Mouse (Mus musculus) Patski (cell line): ENCODE results near the gene Myo10. TPM values are rescaled to one million over a fixed set of nuclear protein-coding genes. Genes with fewer than 3 reads are reported as not detected.

Experiments used
- ATAC-seq: fragments of 100-300 bp; one replicate; pipeline ENCODE4 v1.8.0; 2021
- CTCF ChIA-PET: fragments of 350-600 bp; sonication (Branson Sonifier 250); formaldehyde crosslinking; loops from one replicate; lab custom pipeline; 2022; ENCODE audit warnings: inconsistent platforms; lab: Charles Lee
- POLR2A ChIA-PET: fragments of 350-600 bp; sonication (Branson Sonifier 250); formaldehyde crosslinking; loops from one replicate; lab custom pipeline; 2022; ENCODE audit warnings: antibody characterized with exemption, inconsistent platforms; lab: Charles Lee
- DNase-seq: peaks from one replicate; pipeline ENCODE4 v3.0.0-alpha.2; 2011; ENCODE audit warnings: low read depth, low spot score
- H3K27me3 ChIP-seq: fragments of 371-371 bp; one replicate; pipeline ENCODE4 v1.5.1; 2021
- CTCF ChIP-seq: fragments of 100-300 bp; IDR thresholded peaks from one replicate; pipeline ENCODE4 v1.5.1; 2021
- in situ Hi-C: fragments of 300-500 bp; cut with MboI; formaldehyde crosslinking; loops from 3 replicates; pipeline ENCODE4 v1.11.1; 2018; ENCODE audit warnings: low pct_unique_long_range_greater_than_20kb, mixed read lengths
- polyA plus RNA-seq: library from polyadenylated mRNA; unstranded; gene quantifications from one replicate; pipeline ENCODE4 v1.2.3, GENCODE M21; 2021

Myo10 gene
- polyA plus RNA-seq, 1 experiment from 2014 or later, result 30.3 TPM

DNA sequence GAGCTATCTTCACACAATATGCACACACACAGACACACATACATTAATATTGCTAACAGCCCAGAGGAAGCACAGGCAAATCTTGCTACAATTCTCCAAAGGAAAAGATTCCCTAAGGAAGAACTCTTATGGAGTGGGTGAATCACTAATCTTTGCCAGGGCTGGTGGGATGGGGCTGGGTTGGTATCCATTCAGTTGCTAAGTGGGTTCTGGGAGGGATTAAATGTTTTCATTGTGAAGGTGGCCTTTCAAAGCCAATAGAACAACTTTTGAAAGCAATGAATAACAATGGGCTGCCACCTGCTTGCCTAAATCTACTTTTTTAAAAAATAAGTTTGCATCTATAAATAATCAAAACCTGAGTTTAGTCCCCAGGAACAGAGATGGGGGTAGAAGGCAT lies 131.6 kb downstream of the Myo10 start:
- DNase-seq (no peak), ATAC-seq (no peak)
- in situ Hi-C loops, result no loop called here
- no peaks in the 10 kb centered on the region for H3K27me3 ChIP-seq
- ChIA-PET POLR2A (no interaction called here), CTCF (interaction anchor here (1.0 to 1.6 kb wide), 2 partner anchors 9 to 303 kb away, joined by 3 read pairs; no protein-coding TSS in a partner anchor)
- no peak for TF ChIP-seq CTCF

DNA sequence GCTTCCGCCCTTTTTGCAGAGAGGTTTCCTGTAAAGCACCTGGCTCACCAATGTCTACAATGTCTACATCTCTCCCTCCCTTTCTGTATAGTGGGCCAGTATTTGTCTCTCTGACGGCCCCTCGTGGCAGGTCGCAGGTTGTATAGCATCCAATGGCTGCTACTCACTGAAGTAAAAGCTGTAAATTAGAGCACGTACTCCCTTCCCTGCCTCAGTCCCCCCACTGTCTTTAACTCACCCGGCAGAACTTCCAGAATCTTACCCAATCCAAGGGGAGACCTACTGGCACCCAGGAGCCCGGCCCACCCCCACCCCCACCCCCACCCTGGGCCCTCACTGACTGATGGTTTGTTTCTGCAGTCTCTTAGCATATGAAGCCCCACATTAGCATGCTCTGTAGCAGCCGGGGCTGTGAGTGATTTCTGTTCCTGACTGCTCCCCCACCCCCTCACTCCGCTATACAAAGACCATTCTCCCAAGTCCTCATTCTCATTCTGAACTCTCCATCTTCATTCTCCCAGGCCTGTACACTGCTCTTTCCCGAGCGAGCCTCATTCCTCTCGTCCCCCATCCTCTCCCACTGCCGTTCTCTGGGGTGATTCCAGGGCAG lies 132.1 kb downstream of the Myo10 start:
- in situ Hi-C loops, result no loop called here

DNA sequence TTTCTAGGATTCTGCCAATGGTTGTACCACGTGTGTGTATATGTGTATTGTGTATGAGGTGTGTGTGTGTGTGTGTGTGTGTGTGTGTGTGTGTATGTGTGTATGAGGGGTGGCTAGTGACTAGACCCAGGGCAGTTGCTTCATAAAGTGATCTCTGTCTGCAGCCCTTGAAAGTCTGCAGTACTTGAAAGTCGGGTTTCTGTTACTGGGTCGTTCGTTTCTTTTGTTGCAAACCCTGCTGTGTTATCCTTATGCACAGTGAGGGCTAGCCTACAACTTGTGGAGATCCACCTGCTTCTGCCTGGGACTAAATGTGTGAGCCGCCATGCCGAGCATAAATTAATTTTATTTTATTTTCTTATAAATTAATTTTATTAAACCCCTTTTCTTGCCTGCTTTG lies 133.2 kb downstream of the Myo10 start:
- ChIA-PET CTCF (interaction anchor here (0.9 kb wide), 1 partner anchor 21 kb away, joined by 4 read pairs; no protein-coding TSS in a partner anchor), POLR2A (no interaction called here)
- in situ Hi-C loops, result no loop called here
- TF ChIP-seq CTCF, result no peak
- ATAC-seq (no peak), DNase-seq (no peak)
- no peaks in the 10 kb centered on the region for H3K27me3 ChIP-seq

More for the DNA sequence above, 132.1 kb downstream of the Myo10 start:
- no peak for TF ChIP-seq CTCF
- CTCF ChIA-PET, result no interaction called here
- DNase-seq (no peak), ATAC-seq (no peak)
- no peaks in the 10 kb centered on the region for H3K27me3 ChIP-seq
- POLR2A ChIA-PET, result no interaction called here

DNA sequence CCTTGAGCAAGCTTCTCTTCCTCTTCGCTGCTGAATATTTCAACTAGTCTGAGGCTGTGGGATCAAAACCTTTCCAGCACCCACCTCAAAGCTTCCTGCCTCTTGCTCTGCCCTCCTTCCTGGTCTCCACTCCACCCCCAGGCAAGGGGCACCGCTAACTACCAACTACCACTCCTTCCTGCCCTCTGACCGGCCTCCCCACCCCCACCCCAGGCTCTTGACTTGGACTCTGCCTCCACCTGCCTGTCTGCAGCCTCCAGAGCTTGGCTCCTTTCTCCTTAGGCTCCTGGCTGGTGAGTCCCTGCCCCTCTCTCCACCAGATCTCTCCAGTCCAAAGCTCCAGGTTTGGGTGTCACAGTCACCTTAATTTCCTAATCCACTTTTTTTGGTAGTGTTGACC lies 133.7 kb downstream of the Myo10 start:
- in situ Hi-C loops, result no loop called here
- no peak for TF ChIP-seq CTCF

DNA sequence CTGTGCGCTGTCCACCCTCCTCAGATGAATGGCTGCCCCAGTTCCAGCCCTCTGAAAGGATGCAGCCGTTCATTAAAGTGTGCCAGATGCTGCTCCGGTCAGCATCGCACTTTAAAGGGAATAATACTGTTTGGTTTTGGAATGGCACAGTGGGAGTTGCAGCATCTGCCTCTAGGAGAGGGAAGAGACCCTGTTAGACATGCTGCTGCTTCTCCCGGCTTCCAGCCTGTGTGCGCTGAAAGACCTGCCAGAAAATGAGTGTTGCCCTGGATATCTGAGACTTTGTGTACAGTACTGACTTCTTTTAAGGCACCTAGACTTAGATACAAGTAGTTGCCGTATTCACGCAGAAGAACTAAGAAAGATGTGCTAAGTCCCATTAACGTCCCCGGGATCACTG lies 135.7 kb downstream of the Myo10 start:
- no peak for TF ChIP-seq CTCF
- no peak for ATAC-seq

More for the DNA sequence above, 133.7 kb downstream of the Myo10 start:
- CTCF ChIA-PET, result interaction anchor here (0.9 kb wide), 1 partner anchor 22 kb away, joined by 4 read pairs; no protein-coding TSS in a partner anchor
- POLR2A ChIA-PET, result no interaction called here
- DNase-seq, result no peak
- no peaks in the 10 kb centered on the region for H3K27me3 ChIP-seq
- no peak for ATAC-seq

DNA sequence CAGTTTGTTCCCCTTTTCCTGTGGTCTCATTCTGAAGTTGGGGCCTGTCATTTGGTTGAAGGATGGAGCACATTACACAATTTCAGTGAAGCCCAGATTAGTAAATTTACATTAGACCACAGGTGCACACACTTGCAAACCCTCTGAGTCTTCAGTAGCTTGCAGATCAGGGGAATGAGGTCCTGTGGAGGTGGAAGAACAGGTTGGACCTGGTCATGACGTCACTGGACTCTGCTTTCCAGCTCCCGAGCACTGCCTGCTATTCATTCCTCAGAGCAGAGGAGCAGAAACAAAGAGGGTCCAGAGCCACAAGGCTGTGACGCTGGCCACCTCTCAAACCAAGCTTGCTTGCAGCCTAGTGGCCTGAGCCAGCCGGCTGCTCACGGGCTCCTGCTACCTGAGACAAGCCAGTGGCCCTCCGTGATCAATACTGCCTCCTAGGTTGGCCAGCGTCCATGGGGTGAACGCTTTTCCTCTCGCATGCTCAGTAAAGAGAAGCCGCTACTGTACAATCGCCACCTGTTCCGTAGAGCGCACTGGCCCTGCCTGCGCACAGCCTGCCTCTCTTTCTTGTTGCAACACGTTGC lies 136.3 kb downstream of the Myo10 start:
- no peak for TF ChIP-seq CTCF
- CTCF ChIA-PET, result no interaction called here
- in situ Hi-C loops, result no loop called here
- H3K27me3 ChIP-seq, result no peaks in the 10 kb centered on the region
- POLR2A ChIA-PET, result no interaction called here
- ATAC-seq, result no peak
- DNase-seq, result no peak

More for the DNA sequence above, 135.7 kb downstream of the Myo10 start:
- in situ Hi-C loops, result no loop called here
- H3K27me3 ChIP-seq, result no peaks in the 10 kb centered on the region
- ChIA-PET POLR2A (no interaction called here), CTCF (no interaction called here)
- no peak for DNase-seq

DNA sequence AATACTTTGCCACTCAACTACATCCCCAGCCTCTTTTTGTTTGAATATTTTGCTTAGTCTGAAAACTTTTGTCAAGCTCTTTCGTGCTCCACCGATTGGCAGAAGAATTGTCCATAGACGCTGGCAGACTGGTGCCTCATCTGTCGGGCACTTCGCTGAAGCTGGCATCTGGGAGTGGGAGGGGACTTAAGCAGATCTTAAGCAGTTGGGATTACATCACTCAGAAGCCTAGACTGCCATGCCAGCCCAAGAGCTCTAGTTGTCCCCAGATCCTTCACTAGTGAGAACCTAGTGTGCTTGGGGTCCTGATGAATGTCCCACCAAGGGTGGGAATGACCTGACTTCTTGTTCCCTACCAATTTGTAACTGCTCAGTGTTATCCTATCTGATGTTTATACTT lies 138.0 kb downstream of the Myo10 start:
- ATAC-seq, result no peak
- TF ChIP-seq CTCF, result no peak
- in situ Hi-C loops, result no loop called here
- no peaks in the 10 kb centered on the region for H3K27me3 ChIP-seq
- POLR2A ChIA-PET, result no interaction called here
- CTCF ChIA-PET, result no interaction called here
- no peak for DNase-seq

DNA sequence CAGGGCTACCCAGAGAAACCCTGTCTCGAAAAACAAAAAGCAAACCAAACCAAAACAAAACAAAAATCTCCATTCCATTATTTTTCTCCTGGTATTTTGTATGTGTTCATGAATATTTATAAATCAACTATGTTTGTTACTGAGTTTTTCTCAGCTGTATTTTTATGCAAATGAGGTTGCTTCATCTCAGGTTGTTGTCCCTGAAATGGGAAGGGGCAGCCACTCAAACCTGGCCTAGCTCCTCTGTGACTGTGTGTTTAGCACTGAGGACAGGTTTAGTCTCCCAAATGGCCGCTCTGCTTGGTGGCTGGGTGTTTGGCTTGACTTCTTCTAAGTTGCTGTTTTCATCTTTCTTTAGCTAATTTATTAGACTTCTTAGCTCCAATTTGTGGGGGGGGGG lies 138.7 kb downstream of the Myo10 start:
- no peak for TF ChIP-seq CTCF
- no peak for ATAC-seq
- POLR2A ChIA-PET, result no interaction called here
- no peak for DNase-seq
- CTCF ChIA-PET, result interaction anchor here (0.8 to 1.4 kb wide), 4 partner anchors 21 to 332 kb away, joined by 3 read pairs; no protein-coding TSS in a partner anchor
- no peaks in the 10 kb centered on the region for H3K27me3 ChIP-seq
- in situ Hi-C loops, result no loop called here

DNA sequence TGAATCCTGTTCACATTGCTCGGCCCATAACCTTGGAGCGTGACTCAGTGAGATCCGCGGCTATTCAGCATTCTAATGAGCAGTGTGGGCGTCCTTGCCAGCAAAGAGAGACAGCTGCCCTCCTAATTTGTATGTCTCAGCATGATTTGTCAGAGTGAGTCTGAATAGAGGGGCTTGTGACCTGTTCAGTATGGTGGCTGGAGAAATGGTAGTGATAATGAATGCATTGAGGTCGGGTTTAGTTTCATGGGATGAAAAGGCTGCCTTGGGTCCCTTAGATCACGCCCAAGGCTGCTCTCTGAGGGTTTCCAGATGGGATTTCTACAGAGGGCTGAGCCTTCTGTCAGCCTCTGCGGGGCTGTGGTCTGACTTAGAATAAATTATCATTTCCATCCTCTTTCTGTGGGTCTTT lies 139.5 kb downstream of the Myo10 start:
- no peak for TF ChIP-seq CTCF
- ChIA-PET CTCF (interaction anchor here (1.0 to 1.4 kb wide), 4 partner anchors 8 to 333 kb away, joined by 3 read pairs; no protein-coding TSS in a partner anchor), POLR2A (no interaction called here)
- no peak for ATAC-seq
- DNase-seq, result no peak
- no peaks in the 10 kb centered on the region for H3K27me3 ChIP-seq
- in situ Hi-C loops, result no loop called here

DNA sequence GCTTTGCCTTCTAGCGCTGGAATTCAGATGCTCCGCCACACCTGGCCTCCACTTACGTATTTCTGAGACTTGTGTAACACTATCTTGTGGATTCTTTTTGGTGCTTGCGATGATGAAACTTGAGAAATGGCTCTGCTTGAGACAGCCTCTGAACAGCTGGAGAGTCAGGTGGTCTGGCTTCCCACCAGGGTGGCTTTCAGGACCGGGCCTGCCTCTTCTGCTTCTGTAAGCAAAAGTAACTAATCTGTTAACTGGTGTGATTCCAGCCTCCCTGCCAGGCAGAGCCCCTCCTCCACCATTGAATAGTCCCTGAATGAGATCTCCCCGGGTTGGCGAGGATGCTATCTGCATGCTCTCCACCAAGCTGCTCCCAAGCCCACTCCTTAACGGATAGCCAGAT lies 140.0 kb downstream of the Myo10 start:
- TF ChIP-seq CTCF, result no peak
- CTCF ChIA-PET, result interaction anchor here (1.1 to 1.4 kb wide), 3 partner anchors 9 to 31 kb away, joined by 3 read pairs; no protein-coding TSS in a partner anchor
- no peaks in the 10 kb centered on the region for H3K27me3 ChIP-seq
- DNase-seq (no peak), ATAC-seq (no peak)
- POLR2A ChIA-PET, result no interaction called here
- in situ Hi-C loops, result no loop called here

DNA sequence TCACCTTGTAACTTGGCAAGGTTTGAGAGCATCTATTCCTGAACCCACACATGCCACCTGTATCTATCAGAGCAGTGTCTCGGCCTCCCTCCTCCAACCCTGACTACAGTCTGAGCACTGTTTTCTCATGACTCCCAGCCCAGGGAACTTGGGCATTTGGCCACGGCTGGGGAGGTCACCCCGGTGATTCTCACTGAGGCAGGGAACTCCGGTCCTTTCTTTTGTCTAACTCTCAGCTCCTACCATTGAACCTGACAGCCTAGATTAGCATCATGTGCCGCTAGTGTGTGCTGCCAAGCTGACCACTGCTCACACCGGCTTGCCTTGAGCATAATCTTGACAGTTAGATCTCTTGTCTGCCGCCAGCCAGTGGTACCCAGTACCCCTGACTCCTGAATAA lies 140.8 kb downstream of the Myo10 start:
- no peak for ATAC-seq
- no peaks in the 10 kb centered on the region for H3K27me3 ChIP-seq
- DNase-seq, result no peak
- POLR2A ChIA-PET, result no interaction called here
- CTCF ChIA-PET, result interaction anchor here (1.1 to 1.2 kb wide), 2 partner anchors 10 to 32 kb away, joined by 3 read pairs; no protein-coding TSS in a partner anchor
- no peak for TF ChIP-seq CTCF
- in situ Hi-C loops, result no loop called here
